Mouse (Mus musculus) urinary bladder, postnatal 36 days (tissue): ENCODE measurements around the gene Olfr1308.

Experiments used
- DNase-seq, 2 experiments: peaks; one replicate each; pipeline ENCODE4 v3.0.0; 2022; ENCODE audit warnings: low spot score in 2 of 2, mixed read lengths in 1 of 2

Gene Olfr1308

DNA sequence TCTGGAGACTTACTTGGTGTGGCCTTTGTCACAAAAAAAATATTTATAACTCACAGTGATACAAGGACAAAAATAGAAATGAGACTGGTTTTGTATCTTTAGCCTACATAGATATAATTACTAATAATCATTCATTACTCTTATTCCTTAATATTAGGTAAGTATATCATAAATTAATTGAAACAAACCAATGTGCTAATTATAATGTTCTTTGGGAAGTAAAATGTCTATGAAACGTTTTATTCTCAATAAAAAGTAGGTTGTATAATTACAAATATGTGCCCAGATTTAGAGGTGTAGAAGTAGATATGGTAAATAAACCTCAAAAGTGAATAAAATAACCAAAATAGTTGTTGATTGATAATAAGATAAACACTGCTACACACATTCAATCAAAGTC is at the start of gene Olfr1308:
TSS of gene Olfr1308 (minus strand) at position 101 of the 400 bp plus-strand sequence.
- no peak for DNase-seq

DNA sequence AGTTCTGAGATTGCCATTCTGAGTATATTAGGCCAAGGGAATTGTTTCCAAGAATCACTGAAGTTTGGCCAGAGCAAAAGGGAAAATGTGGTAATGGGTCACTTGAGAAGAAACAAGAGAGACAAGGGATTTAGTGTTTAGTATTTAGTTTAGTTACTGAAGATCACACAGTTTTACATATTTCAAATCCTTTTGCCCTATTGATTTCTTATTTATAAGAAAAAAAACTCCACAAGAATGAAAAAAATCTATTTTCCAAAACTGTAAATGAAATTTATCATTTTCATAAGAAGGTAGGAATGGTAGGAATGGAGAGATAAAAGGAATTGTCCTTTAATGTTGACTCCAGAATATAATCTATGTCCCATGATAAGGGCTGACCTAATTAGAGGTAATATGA is 47.9 kb upstream of the Olfr1308 start, which contains the start of gene Olfr1310:
TSS of gene Olfr1310 (minus strand) at position 101 of the 400 bp plus-strand sequence.
- DNase-seq: no peak

DNA sequence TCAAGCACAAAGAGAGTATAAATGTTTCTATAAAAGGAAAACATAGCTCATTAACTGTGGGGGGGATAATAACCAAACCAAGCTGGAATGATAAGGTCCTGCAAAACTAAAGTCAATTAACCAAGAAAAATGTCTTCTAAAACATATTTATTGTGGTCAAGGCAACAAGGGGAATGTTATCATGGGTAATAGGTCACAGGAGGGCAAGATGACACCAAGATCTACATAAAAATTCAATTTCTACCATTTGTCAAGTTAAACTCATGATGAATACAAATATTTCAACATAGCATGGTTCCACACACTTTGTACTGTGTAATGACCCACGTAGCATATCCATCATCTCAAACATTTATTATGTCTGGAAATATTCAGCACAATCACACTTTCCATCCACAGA is 25.4 kb upstream of the Olfr1308 start, which contains the start of gene Olfr1309:
TSS of gene Olfr1309 (minus strand) at position 101 of the 400 bp plus-strand sequence.
- no peak for DNase-seq

DNA sequence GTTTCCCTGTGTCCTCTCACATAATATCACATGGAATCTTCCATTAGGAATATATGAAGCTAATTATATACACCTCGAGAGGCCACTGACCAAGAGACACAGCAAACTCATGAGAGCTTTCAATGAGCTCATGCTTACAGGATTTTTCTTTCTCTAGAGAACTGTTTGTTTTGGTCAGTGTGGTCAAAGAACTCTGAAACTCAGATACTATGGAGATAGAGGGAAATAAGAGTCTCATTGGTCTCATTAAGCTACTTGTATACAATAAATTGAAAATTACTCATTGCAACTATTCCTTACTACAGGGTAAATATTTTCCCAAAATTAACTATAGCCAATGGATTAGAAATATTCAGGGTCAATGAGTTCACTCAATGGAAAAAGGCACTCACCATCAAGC is 15.4 kb downstream of the Olfr1308 start, which contains the start of gene Olfr1307:
TSS of gene Olfr1307 (minus strand) at position 101 of the 400 bp plus-strand sequence.
- no peak for DNase-seq

DNA sequence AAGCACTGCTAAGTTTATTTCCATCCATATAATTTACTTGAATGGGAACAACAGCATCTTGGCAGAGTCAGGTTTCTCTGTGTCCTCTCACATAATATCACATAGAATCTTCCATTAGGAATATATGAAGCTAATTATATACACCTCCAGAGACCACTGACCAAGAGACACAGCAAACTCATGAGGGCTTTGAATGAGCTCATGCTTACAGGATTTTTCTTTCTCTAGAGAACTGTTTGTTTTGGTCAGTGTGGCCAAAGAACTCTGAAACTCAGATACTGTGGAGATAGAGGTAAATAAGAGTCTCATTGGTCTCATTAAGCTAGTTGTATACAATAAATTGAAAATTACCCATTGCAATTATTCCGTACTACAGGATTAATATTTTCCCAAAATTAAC is 48.6 kb downstream of the Olfr1308 start, which contains the start of gene Olfr1306:
TSS of gene Olfr1306 (minus strand) at position 101 of the 400 bp plus-strand sequence.
- DNase-seq: no peak
